Mouse (Mus musculus): ENCODE data around the gene Sh3kbp1.
"Not testable (repeated sequence)": the region's sequence is repeated elsewhere in the genome, so short reads cannot be mapped to it uniquely, and the experiment has no call there.

Gene Sh3kbp1

DNA sequence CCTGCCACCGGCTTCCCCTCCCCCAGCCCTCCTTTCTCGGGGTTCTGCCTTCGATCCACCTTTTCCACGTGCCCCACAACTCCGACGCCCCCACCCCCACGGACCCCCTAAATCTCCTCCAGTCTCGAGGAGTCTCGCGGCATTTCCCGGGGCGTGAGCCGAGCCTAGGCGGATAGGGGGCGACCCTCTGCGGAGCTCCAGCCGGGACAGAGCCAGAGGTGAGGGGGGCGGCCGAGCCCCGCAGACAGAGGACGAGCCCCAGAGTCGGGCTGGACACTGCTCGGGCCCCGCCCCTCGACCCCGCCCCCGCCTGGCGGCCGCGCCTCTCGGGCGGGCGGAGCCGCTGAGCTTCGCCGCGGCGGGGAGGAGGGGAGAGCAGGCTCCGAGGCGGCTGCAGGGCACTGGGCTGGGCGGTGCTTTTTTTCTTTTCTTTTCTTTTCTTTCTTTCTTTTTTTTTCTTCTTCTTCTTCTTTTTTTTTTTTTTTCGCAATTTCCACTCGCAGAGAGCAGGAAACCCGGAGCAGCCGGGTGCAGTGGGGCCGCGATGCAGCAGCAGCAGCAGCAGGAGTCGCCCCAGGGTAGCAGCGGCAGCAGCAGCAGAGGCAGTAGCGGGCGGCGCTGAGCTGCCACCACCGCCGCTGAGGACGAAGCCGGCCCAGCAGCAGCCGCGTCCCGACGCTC lies at the start of gene Sh3kbp1:
TSS of gene Sh3kbp1 (plus strand) at position 366 of the 681 bp plus-strand sequence.
- DNase-seq (ENCODE audit: extremely low spot score) = peak; percentile 63

DNA sequence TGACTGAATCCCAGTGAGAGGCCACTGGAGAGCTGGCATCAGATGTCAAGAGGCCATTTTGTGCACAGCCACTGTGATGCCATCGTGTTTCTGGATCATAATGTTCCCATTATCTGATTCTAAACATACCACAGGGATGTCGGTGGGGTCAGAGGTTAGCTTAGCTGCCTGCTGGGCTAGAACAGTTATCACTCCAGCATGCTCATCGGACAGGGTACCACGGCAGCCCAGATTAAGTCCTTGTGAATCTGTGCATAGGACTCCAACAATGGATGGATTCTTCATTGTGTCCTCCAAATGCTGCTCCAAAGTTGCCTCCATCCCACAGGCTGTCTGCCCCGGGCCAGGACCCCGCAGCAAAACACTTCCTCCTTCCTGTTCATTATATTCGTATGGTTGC lies 42.3 kb upstream of the Sh3kbp1 start:
- DNase-seq (ENCODE audit: extremely low spot score) = not testable (repeated sequence)

DNA sequence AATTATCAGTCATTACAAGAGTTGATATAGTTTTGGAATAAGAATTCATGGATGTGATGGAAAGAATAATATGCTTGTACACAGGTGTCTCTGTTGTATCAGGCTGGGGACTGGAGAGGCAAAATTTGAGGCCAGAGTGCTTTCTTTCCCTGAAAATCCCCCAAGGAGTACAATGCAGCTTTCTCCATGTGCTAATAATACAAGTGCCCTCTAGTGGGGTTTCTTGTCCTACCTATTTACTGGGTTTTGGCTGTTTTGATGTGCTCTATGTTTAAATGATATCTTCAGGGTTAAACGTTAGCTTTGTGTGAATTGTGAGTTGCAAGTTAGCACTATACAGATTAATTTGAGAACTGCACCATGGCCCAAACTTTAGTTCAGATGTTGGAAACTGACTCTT lies 35.4 kb upstream of the Sh3kbp1 start:
- DNase-seq (ENCODE audit: extremely low spot score) = no peak

DNA sequence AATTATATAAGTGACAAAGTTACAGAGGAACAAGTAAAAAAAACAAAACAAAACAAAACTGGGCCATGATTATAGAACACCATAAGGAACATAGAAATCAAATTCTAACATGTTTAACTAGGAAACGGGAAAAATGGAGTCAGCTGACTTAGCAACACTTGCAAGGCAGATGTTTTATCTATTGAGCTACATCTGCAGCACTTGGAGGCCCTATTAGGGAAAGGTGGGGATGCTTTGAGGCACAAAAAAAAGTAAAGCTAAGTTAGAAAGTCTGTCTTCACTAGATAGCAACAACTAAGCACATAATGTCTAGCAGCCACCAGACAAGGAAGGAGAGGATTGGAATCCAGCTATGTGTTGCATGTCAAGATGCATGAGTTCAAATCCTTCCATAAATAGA lies 29.6 kb upstream of the Sh3kbp1 start:
- no peak for DNase-seq (ENCODE audit: extremely low spot score)

DNA sequence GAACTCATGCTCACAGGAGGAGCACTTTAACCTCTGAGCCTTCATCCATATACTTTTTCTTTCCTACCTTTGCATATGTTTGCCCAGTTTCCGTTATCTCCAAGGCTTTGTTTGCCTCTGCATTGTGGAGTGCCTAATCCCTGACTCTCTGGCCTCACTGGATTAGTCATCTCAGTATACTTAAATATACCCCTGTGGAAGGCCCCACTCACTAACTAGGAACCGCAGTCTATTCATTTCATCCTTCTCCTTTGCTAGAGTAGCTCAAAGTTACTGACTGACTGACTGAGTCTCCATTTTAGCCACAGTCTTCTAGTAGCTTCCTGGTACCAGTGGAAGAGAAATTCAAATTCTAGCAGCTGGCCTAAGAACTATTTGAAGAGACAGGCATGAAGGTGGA lies 22.2 kb upstream of the Sh3kbp1 start:
- DNase-seq (ENCODE audit: extremely low spot score) = no peak

DNA sequence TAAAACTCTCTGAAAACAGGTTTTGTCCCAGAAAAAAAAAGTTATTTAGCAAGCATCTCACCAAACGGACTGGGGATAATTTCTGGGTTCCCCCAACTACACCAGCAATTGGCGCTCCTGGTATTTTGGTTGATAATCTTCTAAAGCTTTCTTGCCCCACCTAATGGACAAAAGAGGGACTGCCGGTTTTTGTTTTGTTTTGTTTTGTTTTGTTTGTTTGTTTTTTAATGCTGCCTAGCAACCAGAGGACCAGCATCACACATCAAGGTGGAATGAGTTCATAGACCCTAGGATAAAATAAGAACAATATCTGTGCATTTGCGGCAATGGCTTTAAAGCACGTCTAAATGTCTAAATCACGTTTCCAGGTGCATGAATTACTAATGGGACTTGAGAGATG lies 20.1 kb upstream of the Sh3kbp1 start:
- peak; percentile 14 for DNase-seq (ENCODE audit: extremely low spot score)

DNA sequence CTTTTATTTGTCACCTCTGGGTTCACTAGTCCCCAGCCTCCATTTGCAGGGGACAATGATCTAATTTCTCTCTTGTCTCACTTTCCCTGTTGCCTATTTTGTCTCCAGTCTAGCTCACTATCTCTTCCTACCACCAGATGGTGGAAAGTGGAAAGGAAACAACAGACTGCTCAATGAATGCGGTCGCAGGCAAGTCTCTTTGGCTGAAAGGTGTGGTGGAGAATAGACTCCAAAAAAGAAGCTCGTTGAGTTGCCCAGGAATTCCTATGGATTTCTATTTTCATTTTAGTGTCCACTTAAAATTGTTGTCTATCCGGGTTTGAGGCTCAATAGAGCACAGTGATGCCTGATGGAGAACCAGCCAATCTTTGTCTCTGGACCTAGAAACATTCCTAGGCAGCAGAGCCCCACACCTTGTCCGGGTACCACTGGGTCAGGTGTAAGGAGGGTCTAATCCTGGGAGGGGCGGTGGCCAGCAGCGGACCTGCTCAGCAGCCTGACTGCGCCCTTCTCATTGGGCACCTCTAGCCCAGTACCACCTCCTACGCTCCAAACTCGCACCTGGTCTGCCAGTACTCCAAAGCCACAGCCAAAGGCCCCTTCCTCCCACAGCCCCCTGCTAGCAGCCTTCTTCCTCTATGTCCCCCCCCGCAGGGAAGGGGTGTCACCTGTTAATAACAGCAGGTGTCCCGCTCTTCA lies 715 bp upstream of the Sh3kbp1 start:
- peak; percentile 2 for DNase-seq (ENCODE audit: extremely low spot score)

DNA sequence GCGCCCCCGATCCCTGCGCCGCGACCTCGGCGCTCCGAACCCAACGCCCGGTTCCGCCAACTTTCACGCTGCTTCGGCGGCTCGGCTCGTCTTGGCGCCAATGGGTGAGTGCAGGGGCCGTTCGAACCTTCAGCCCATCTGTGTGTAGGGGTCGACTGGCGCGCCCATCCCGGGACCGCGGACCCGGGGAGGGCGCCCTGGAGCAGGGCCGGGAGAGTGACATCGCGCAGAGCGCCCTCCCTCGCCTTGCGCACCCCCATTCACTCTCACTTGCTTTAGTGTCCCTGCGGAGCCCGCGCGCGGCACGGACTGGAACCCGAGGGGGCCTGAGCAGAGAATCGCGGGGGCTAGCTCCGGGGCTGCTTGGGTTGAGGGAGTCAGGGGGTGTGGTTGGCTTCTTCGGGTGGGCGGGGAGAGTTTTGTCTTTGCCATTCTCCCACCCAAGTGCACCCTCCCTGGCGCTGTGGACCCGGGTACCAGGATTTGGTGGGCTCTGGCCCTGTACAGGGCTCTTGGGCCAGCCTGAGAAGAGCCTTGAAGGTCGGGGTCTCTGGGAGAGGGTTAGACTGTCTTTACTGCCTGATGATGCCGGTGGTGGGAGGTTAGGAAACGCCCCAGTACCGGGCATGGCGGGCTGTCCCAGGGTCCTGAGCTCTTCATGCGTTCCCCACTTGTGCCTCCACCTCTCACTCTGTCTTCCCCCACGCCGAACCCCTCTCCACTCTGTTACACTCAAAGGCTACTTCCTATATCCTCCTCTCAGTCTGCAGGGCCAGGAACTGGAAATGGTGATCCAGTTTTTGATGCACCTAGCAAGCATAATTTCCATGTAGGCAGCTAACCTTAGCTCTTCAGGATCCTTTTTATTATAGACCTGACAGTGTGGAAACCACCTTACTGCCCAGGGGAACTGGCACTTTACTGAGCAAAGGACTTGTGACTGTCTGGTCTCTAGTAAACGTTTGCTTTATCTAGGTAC lies 805 bp downstream of the Sh3kbp1 start:
- peak; percentile 49 for DNase-seq (ENCODE audit: extremely low spot score)

DNA sequence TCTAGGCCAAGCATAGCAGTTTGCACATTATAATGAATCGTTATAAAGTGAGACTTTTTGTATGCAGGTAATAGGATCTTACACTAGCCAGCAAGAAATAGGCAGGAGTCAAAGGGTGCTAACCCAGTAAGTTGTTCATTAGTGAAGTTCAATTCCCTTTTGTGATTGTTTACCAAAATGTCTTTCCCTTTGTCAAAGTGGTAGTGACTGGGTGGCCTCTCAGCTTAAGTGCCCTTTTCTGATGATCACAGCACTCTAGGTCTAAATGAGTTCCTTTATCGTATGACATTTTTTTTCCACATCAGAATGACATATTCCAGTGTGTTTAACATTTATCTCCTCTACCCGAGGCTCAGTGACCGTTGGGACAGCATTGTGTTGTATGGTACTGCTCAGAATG lies 1.6 kb downstream of the Sh3kbp1 start:
- DNase-seq (ENCODE audit: extremely low spot score) = no peak

DNA sequence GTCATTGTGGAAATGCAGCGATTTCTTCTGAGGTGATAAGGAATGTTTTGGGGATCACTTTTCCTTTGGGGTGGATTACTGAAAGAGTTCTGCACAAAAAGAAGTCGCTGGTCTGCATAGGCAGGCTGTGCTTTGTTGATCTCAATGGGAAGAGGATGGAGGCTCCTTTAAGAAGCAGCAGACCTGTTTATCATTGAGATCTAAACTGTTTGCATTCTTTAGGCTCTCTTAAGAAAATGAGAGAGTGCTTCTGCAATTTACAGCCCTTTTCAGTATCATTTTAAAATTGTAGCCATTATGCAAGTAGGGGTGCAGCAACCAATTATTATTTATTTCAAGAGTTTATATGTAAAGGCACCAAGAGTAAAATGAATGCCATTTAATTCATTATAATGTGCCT lies 2.1 kb downstream of the Sh3kbp1 start:
- DNase-seq (ENCODE audit: extremely low spot score) = no peak

DNA sequence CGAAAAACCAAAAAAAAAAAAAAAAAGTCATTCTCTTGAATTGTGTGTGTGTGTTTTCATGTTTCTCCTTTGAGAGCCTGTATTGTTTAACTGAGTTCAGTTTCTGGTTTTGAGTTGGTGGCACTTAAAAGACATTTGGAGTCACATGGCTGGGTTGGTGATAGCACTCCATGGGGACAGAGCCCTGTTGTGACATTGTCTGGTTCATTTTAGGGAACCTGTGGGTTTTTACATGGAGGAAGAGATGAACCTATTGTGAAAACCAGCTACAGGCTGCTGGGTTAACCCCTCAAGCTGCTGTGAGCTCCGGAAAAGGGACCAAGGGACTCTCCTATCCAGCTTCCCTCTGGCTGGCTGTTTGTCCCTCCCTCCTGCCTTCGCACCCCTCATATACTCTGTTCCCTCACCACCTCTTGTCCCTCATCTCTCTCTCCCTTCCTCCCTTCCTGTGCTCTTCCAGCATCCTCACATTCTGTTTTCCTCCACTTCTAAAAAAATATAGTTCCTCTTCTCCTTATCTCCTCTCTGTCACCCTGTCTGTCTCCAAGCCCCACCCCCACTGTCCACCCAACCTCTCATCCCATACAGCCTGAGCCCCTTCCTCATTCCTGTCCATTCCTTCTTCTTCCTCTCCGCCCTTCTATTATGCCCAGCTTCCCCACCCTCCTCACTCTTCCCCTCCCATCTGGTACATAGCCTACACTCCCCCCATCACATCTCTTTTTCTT lies 11.6 kb downstream of the Sh3kbp1 start:
- no peak for DNase-seq (ENCODE audit: extremely low spot score)

DNA sequence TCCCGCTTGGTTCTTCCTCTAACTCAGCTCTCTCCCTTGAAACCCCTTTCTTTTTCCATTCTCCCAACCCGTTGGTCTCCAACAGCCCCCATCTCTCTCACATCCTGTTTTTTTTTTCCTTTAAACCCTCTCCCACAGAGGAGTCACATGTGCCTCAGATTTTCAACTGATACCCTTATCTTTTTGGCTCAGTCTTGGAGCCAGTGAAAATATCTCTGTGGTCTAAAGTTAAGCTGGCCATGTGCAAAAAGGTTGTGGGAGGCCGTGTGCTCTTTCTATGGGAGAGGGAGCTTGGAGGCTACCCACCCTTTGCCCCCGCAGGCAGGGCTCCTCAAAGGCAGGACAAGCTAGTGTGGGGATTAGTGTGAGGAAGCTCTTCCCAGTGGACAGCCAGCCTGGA lies 12.9 kb downstream of the Sh3kbp1 start:
- no peak for DNase-seq (ENCODE audit: extremely low spot score)

DNA sequence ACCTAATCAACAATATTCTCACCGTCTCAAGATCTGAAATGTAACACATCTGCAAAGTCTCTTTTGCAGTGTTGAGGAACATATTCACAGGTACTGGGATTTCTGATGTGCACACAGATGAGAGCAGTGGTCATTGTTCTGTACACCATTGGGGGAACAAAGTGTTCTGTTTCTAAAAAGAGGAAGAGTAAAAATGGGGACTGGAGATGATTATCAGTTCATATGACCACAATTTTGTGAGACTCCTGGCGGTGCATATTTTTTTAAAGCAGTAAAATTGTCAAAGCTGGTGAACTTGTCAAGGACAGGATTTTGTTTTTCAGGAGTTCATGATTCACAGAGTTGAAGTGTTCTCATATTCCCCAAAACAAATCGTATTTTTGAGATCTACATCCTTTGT lies 18.2 kb downstream of the Sh3kbp1 start:
- no peak for DNase-seq (ENCODE audit: extremely low spot score)

DNA sequence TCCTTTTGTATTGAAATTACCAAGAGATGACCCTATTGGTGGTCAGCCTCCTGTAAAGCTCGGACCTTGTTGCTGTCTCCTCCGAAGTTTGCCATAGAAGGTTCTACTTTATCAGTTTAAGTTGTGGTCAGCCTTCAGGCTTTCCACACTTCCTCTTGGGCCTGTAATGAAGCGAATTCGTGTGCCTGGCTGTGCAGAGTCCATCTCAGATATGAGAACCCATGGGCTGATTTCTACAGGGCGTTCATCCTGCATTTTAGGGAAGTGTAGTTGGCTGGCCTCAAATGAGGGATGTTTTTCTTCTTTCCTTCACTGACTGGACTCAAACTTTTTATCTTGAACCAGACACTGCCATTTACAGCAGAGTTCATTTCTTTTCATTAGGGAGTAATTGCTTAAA lies 20.5 kb downstream of the Sh3kbp1 start:
- no peak for DNase-seq (ENCODE audit: extremely low spot score)

DNA sequence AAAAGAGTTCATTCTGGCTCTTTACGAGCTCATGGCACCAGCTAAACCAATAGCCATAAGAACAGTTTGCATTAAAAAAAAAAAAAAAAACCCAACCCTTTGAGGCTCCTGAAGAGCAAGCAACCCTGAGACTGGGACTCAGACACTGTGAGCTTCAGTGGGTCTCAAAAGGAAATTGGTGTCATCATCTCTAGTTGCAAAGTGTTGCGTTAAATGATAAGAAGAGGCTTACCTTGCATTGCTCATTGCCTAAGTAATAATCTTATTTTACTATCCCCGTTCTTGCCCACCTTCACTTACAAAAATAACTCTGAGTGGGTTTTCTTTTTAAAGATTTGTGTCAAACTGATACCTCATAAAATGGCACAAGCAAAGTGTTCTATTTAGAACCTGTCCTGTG lies 21.5 kb downstream of the Sh3kbp1 start:
- DNase-seq (ENCODE audit: extremely low spot score) = no peak

DNA sequence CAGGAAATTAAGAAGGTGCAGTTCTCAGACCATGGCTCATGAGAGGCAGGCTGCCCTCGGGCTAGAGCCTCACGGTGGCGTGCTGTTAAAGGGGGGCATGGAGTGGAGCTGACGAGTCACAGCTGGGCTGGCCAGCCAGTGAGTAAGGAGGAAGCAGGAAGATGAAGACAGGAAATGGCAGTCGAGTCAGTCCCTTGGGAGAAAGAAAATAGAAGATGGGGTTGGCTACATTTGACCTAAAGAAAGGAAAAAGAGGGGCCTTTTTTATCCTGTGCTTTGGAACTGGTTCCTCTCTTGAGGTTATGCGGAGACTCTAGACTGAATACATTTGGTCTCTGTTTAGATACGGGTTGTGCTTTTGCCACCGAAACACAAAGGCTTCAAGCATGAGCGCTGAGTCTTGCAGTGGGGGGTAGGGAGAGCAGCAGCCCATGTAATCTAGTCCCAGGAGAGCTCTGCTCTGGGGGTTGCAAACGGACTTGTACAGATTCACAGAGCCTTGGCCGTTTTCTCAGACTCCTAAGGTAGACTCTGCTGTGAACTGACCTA lies 23.1 kb downstream of the Sh3kbp1 start:
- DNase-seq (ENCODE audit: extremely low spot score) = no peak

DNA sequence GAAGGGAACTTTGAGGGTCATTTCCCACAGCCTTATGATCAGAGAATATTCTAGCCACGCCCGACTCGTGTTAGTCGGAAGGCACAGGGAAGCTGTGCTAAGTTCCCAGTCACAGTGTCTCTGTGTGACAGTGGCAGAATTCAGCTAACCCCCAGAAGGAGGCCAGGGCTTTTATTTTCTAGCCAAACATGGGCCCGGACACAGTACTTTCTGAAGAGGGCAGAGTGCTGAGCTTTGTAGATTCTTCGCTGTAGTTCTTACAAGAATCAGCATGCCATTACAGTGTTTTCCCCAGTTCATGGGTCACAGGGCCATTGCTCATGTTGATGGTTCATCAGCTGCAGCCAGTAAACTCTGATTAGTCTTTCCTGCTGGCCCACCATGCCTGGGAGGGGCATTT lies 23.7 kb downstream of the Sh3kbp1 start:
- no peak for DNase-seq (ENCODE audit: extremely low spot score)

DNA sequence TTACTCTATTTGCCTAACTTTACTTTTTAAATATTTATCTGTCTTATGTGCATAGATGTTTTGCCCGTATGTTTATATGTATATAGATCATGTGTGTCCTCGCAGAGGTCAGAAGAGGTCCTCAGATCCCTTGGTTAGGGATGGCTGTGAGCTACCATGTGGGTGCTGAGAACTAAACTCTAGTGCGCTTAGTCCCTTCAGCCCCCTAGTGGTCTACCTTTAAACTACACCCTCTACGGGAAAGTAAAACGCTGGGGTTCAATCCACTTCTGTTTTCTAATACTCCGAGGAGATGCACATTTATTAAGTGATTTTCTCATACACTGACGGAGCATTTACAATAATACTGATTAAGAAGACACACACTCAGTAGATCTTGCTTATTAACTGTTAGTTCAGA lies 44.3 kb downstream of the Sh3kbp1 start:
- DNase-seq (ENCODE audit: extremely low spot score) = no peak

DNA sequence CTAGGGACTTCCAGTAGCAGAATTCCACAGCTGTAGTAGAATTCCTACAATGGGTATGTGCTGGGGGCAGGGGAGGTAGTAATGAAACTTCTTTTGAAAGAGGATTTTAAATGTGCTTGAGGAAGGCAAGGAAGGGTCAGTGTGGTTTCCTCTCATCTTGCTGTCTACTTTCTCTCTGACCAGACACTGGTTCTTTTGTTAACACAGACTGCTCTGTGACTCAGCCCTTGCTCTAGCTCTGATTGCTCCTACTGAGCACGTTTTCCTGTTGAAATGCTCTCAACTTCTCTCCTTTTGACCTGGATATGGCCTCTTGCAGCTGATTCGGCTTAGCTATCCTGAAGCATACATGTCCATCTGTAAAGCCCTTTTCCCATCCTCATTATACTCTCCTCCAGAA lies 45.4 kb downstream of the Sh3kbp1 start:
- no peak for DNase-seq (ENCODE audit: extremely low spot score)

DNA sequence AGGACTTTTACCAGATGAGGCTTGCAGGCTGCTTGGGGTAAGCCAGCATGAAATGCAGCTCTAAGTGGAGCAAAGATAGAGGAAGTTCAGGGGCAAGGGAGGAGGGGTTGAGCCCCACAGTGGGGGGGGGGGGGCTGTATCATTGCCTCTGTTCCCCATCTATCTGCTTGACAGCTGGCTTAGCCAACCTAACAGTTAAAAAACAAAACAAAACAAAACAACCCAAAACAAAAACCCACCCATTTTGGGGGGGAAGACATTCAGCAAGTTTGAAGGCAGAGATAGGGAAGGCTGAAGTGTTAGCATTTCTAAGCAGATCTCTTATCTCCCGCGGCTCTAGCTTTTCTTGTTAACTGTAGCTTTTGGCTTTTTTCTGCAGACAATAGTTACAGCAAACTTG lies 49.2 kb downstream of the Sh3kbp1 start:
- no peak for DNase-seq (ENCODE audit: extremely low spot score)

DNA sequence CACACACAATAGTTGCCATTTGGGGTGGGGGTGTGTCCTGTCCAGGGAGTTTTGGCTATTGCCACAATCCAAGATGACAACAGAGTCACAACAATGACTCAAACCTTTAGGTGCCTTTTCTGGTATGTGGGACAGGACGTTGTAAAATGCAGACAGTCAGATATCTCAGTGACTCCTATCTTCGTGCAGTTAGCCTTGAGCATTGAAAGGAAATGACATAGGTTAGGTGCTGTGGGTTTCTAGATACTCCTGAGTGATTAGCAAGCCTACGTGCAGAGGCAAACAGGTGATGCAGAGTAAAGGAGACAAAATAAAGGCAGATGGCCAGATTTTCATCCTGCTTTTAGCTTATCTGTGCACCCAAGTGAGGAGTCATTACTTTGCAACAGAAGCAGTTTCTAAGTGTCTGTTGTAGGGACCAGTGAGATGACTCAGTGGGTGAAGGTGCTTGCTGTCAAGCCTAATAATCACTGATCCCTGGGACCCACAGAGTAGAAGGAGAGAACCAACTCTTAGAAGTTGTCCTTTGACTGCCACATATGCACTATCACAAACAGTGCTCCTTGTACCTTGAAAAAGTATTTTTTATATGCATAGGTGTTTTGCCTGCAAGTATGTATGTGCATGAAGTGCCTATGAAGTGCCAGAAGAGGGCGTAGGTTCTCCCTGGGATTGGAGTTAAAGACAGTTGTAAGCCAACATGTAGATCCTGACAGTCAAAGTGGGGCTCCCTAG lies 50.7 kb downstream of the Sh3kbp1 start:
- DNase-seq (ENCODE audit: extremely low spot score) = no peak

Measured in embryo, embryonic 9.5 days (tissue).